Mouse (Mus musculus): ENCODE measurements around the gene Ccl27a. TPM values are rescaled to one million over a fixed set of nuclear protein-coding genes. Genes with fewer than 3 reads are reported as not detected.

Ccl27a gene
- total RNA-seq, 1 experiment from 2014 or later, result 17.0 TPM

DNA sequence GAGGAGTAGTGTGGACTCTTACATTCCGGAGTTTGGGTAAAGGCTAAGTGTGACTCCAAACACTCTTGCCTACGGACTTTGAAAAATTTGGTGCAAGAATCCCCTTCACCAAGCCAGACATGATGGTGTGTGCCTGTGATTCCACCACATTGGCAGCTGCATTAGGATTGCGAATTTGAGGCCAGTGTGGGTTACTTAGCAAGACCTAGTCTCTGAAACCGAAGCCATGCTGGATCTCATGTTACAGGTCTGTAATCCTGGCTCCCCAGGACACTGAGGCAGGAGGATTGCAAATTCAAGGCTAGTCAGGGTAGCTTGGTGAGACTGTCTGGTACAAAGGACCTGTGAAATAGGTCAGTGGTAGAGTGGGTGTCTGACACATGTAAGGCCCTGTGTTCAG lies 15.3 kb downstream of the Ccl27a start:
- ATAC-seq (replicated peaks in 1 of 2; ENCODE audit: insufficient read depth in 1 of 2, low FRiP score in 2 of 2, low TSS enrichment in 1 of 2, low read depth in 1 of 2, poor library complexity in 2 of 2, severe bottlenecking in 2 of 2), result no peak

DNA sequence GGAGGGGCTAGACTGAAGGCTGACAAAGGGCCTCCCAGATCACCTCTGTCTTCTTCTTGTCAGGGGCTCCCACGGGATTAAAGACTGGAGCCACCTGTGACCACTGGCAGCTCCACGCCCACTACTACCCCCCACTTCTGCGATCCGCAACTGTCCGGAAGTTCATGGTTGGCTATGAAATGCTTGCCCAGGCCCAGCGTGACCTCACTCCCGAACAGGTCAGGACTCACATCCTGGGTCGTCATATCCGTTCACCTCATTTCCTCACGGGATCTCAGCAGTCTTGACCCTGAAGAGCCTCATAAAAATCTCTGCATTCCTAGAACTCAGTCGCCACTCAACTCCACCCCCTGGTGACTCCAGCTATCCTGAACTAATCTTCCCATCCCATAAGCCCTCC lies 16.0 kb downstream of the Ccl27a start:
- ATAC-seq (replicated peaks in 1 of 2; ENCODE audit: insufficient read depth in 1 of 2, low FRiP score in 2 of 2, low TSS enrichment in 1 of 2, low read depth in 1 of 2, poor library complexity in 2 of 2, severe bottlenecking in 2 of 2), result no peak

DNA sequence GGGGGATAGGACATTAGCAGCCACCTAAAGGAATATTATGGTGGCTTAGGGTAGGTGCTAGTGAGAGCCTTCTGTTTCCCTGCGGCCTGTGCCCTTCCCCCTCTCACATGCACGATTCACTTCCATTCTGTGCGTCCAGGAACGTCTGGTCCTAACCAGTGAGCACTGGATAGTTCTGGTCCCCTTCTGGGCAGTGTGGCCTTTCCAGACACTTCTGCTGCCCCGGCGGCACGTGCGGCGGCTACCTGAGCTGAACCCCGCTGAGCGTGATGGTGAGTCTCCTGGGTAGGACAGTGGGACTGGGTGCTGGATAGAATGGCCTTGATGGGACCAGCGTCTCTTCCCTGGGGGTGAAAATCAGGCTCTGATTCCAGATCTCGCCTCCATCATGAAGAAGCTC lies 16.7 kb downstream of the Ccl27a start:
- ATAC-seq (replicated peaks in 1 of 2; ENCODE audit: insufficient read depth in 1 of 2, low FRiP score in 2 of 2, low TSS enrichment in 1 of 2, low read depth in 1 of 2, poor library complexity in 2 of 2, severe bottlenecking in 2 of 2), result no peak

DNA sequence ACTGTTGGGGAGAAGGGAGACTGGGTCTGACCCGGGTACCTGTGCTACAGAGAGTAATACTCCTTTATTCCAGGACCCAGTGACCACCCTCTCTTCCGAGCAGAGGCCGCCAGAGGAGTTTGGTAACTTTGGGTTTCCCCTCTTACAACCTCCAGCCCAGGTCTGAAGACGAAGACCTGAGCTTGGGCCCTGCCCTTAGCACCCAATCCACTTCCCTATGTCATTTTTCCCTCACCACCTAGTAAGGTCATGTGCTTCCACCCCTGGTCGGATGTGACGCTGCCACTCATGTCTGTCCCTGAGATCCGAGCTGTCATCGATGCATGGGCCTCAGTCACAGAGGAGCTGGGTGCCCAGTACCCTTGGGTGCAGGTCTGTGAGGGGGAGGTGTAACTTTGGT lies 17.6 kb downstream of the Ccl27a start:
- no peak for ATAC-seq (replicated peaks in 1 of 2; ENCODE audit: insufficient read depth in 1 of 2, low FRiP score in 2 of 2, low TSS enrichment in 1 of 2, low read depth in 1 of 2, poor library complexity in 2 of 2, severe bottlenecking in 2 of 2)

DNA sequence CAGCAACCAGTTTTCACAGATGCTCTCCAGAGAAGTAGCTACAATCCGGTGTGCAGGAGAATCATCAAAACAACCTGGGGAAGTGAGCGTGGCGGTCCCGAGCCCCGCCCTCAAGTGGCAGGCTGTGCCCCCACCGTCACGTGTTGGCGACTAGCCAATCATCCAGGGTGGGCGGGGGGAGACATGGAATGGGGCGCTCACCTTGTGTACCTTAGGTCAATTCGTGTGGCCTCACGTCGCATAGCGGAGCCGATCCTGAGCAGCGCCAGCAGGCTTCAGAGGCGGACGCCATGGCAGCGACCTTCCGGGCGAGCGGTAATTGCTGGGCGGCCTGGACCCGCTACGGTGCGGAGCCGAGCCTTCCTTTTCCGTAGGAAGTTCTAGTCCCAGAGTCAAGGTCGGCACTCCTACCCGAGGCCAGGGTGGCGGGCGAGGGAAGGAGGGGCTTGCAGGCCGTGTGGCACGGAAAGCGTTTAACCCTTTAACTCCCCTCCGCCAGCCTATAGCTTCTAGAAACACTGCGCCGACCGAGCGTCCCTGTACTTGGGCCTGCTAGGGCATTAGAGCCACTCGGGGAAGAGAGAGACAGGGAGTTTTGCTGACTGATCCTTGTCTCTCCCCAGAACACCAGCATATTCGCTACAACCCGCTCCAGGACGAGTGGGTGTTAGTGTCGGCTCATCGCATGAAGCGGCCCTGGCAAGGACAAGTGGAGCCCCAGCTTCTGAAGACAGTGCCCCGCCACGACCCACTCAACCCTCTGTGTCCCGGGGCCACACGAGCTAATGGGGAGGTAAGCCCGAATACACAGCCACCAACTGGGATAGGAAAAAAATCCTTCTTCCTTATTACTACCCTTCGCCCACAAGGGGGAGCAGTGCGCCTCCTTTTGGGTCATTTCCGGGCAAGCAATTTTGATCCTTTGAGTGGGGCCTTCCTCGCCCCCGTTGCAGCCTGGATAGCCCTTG lies 18.4 kb downstream of the Ccl27a start, which contains the start of gene Sigmar1:
Sigmar1 (minus strand) TSS at position 820 of the 968 bp plus-strand sequence.
- peak; percentile 57 to 68 for ATAC-seq (replicated peaks in 1 of 2; ENCODE audit: insufficient read depth in 1 of 2, low FRiP score in 2 of 2, low TSS enrichment in 1 of 2, low read depth in 1 of 2, poor library complexity in 2 of 2, severe bottlenecking in 2 of 2)

DNA sequence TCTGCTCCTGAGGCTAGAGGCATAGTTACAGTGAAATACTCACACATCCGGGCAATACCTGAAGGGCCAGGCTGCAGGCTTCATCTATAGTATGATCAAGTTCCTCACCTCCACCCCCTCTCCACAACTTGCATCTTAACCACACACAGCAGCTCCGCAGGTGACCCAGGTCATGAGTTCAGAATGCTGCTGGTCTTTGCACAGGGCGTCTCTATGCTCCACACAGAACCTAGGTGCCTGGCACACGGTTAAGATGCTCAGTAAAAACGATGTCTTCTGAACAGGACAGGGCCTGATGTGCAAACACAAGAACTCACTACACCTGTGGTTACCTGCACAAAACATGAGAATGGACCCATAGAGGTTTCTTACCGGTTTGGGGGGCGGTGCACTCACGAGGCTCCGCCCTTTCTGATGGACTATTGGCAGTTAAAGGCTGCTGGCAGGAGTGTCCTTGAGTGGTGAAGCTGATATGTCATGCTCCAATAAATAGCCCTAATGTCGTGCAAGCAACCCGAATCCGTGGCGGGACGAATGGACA lies 19.2 kb downstream of the Ccl27a start, which contains the start of gene Galt:
Galt (plus strand) TSS at position 432 of the 541 bp plus-strand sequence.
- peak; percentile 8 to 36; a peak in 3 of 4 replicates for ATAC-seq (replicated peaks in 1 of 2; ENCODE audit: insufficient read depth in 1 of 2, low FRiP score in 2 of 2, low TSS enrichment in 1 of 2, low read depth in 1 of 2, poor library complexity in 2 of 2, severe bottlenecking in 2 of 2)

DNA sequence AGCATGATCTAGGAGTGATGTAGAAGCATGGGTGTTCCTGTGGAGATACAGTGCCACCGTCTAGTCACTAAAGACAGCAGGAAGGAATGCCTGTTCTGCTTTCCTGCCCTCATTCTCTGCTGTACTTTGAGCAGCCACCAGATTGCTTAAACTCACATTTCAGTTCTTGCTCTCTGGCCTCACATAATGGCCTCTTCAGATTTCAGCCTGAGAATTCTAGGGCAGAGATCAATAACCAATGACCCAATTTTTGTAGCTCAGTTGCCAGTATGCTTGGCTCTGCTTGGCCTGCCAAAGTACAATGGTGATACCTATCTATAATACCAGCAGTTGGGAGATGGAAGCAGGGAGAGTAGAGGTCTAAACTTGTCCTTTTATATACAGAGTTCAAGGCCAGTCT lies 29.0 kb downstream of the Ccl27a start:
- no peak for ATAC-seq (replicated peaks in 1 of 2; ENCODE audit: insufficient read depth in 1 of 2, low FRiP score in 2 of 2, low TSS enrichment in 1 of 2, low read depth in 1 of 2, poor library complexity in 2 of 2, severe bottlenecking in 2 of 2)

DNA sequence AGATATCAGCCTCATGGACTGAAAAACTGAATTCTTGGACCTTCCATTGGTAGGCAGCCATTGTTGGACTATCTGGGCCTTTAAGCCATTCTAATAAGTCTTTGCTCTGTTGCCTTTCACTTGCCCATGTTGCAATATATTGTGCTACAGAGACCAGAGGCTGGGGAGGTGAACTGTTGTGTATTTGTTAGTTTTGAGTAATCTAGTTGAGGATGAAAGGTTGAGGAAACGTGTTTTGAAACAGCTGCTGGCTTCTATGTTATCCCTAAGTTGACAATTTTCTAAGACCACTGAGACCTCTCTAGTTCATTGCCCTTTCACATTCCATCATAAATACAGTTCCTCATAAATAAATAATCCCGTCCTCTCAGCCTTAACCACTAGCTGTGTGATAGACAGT lies 29.9 kb downstream of the Ccl27a start:
- ATAC-seq (replicated peaks in 1 of 2; ENCODE audit: insufficient read depth in 1 of 2, low FRiP score in 2 of 2, low TSS enrichment in 1 of 2, low read depth in 1 of 2, poor library complexity in 2 of 2, severe bottlenecking in 2 of 2), result no peak

DNA sequence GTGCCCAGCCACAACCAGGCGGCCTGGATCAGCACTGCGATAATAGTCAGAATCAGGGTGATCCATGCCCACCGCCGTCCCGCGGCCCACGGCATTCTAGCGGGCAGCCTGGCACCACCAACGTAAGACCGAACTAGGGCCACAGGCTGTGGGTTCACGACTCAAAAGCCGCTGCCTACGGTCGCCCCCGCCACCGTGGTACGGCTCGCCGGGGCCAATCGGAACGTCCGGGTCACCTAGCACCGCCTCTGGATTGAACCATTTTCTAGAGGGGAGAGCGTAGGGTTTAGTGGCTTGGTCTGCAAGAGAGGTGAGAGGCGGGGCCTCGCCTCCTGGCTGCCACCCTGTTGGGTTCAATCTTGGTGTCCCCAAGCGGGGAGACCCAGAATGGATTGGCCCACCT lies 32.9 kb downstream of the Ccl27a start:
- peak; percentile 91 to 93 for ATAC-seq (replicated peaks in 1 of 2; ENCODE audit: insufficient read depth in 1 of 2, low FRiP score in 2 of 2, low TSS enrichment in 1 of 2, low read depth in 1 of 2, poor library complexity in 2 of 2, severe bottlenecking in 2 of 2)

DNA sequence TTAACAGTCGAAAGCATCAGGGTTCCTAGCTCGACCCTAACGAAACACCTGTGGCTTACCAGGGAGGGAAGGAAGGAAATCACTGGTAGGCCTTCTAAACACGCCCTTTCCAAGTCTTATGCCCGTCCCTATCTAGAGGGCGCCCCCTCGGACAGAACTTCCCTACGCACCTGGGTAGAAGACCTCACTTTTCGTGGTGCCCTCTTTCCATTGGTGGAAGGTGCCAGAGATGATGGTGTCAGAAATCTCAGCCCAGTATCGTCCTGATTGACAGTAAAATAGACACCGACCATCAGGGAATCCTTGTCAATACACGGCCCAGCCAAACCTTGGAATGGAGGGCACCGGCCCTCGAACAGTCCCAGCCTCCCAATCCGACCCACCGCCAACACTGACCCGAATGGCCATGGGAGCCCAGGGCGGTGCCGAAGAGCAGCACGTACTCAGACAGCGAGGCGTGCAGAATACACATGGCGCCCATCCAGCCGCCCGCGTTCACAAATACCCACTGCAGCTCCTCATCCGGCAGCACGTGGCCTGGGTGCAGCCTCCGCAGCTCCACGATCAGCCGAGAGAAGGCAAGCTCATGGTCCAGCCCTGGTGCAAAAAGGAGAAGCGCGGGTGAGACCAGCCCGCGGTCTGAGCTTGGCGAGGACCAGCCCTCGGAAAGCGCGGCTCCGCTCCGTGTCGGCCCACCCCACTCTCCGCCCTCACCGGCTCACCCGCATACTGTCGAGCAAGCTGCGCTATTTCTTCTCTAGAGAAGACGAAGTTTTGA lies 33.5 kb downstream of the Ccl27a start:
- ATAC-seq (replicated peaks in 1 of 2; ENCODE audit: insufficient read depth in 1 of 2, low FRiP score in 2 of 2, low TSS enrichment in 1 of 2, low read depth in 1 of 2, poor library complexity in 2 of 2, severe bottlenecking in 2 of 2), result peak; percentile 73

DNA sequence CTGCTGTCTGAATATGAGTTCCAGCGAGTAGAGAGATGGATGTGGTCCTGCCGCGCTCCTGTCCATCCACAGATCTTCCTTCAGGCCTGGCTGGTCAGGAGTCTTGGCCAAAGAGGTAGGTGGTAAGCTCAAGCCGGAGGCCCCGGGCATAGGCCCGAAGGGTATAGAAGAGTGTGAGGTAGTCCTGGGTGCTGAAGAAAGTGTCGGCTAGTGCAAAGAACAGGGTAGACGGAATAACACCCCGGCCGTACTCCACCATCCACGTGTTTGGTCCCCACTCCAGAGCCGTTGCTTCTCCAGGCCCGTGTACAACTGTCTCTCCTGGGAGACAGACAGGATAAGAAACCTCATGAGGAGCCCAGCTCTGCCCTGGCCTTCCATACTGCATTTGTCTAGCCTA lies 34.8 kb downstream of the Ccl27a start:
- no peak for ATAC-seq (replicated peaks in 1 of 2; ENCODE audit: insufficient read depth in 1 of 2, low FRiP score in 2 of 2, low TSS enrichment in 1 of 2, low read depth in 1 of 2, poor library complexity in 2 of 2, severe bottlenecking in 2 of 2)

DNA sequence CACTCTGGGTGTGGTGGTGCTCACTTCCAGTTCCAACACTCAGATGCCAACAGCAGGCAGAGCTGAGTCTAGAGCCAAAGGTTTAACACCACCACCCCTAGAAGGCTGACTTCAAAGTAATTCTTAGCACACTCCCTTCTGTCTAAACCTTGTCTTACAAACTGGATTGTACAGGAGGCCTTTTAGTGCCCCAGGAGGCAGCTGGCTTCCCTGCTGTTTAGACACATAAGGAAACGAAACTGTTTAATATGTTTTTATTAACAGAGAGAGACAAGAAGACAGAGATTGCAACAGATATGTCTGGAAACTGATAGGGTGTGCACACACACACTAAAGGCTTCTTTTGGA lies 35.8 kb downstream of the Ccl27a start:
- ATAC-seq (replicated peaks in 1 of 2; ENCODE audit: insufficient read depth in 1 of 2, low FRiP score in 2 of 2, low TSS enrichment in 1 of 2, low read depth in 1 of 2, poor library complexity in 2 of 2, severe bottlenecking in 2 of 2), result no peak

DNA sequence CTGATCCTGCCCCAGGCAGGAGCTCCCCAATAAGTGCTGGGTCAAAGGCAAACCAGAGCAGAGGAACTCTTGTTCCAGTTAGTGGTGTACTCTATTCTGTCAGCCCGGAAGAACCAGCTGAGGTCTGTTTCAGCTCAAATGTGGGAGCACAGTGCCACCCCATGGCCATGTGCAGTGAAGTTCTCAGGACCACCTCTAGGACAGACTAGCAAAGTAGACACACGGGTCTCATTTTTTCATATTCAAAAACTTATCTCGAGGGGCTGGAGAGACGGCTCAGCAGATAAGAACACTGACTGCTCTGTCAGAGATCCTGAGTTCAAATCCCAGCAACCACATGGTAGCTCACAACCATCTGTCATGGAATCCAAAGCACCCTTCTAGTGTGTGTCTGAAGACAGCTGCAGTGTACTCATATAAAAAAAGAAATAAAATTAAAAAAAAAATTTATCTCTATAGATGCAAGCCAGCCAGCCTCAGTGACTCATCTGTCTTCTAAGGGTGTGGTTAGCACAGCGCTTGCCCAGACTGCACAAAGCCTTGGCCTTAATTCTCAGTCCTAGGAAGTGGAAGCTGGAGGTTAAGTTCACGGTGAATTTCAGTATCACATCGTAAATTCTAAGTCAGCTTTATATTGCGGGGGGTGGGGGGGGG lies 36.3 kb downstream of the Ccl27a start:
- ATAC-seq (replicated peaks in 1 of 2; ENCODE audit: insufficient read depth in 1 of 2, low FRiP score in 2 of 2, low TSS enrichment in 1 of 2, low read depth in 1 of 2, poor library complexity in 2 of 2, severe bottlenecking in 2 of 2), result peak; percentile 58

DNA sequence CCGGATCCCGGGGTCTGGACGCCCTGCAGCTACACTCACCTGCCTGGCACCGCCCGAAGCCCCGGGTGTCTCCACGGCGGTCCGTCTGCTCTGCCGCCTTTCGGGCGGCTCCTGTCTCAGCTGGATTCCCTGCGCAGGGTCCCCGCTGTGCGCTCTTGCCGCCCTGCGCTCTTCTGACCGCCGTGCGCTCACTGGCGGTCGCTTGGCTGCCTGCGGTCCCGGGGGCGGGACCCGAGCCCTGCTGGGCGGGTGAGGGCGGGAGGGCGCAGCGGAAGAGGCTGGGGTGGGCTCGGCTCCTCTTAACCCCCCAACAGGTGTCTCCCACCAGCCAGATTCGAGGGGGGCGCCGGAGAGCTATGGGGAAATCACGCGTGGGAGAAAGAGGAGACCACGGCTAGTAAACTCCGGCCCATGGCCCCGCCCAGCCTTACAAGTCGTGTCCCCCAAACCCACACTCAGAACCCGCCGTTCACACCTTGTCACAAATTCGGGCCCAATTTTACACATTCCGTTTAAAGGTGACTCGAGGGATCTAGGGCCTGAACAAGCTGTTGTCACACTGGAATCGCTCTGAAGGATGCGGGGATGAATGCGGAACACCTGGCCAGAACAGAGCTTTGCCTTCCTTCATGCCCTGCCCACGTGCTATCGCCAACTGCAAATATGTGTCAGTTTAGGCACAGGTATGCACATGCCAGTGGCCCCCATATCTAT lies 42.8 kb downstream of the Ccl27a start, which contains the start of gene Arid3c:
Arid3c (minus strand) TSS at position 91 of the 714 bp plus-strand sequence.
- peak; percentile 39 to 65 for ATAC-seq (replicated peaks in 1 of 2; ENCODE audit: insufficient read depth in 1 of 2, low FRiP score in 2 of 2, low TSS enrichment in 1 of 2, low read depth in 1 of 2, poor library complexity in 2 of 2, severe bottlenecking in 2 of 2)

DNA sequence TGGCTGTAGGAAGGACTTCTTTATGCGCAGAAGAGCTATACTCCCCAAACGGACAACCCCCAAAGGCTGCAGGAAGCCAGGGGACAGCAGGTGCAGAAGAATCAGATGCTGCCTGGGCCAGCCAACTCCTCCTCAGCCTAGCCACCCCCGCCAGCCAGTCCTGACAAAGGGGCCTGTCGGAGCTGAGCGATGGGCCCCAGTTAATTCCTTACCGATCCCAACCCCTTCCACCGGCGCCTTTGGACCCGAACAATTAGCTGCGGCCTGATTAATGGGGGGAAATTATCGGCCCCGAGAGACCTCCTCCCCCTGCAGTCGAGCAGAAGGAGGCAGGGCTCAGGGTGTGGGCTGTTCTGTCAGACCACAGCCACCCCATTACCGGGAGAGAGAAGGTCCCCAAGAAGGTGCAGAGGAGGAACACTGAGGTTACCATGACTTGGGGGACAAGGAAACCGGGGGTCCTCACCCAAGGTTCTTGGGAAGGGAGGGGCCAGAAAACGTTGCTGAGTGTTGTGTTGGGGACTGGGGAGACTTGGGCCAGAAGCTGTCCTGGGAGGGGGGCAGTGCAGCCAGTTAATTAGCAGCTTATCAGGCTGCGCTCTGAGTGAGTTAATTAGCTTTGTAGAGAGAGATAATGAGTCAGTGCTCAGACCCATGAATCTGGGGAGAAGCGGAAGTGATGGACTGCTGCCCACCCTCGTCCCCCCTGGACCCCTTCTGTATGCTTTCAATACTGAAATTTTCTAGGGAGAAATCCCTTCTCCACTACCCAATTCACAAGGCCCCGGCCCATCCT lies 47.0 kb downstream of the Ccl27a start:
- no peak for ATAC-seq (replicated peaks in 1 of 2; ENCODE audit: insufficient read depth in 1 of 2, low FRiP score in 2 of 2, low TSS enrichment in 1 of 2, low read depth in 1 of 2, poor library complexity in 2 of 2, severe bottlenecking in 2 of 2)

DNA sequence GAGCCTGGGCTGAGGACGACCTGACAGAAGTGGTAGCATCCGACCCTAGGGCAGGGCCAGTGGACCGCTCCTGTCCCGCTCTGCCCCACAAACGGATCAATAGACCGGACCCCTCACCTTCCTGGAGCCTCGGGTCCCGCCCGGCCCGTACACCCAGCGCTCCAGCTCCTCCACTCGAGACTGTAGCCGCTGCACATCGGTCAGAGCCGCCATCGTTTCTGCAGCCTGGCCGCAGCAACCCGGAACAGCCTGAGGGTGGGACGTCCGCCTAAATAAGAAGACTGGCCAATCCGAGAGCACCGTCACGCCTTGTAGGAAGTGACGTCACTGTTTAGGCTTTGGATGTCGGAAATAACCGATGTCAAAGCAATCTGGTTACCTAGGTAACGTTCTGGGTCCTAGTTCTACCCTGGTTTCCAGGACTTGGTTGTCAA lies 51.1 kb downstream of the Ccl27a start, which contains the start of gene Dctn3:
Dctn3 (minus strand) TSS at position 253 of the 434 bp plus-strand sequence.
- ATAC-seq (replicated peaks in 1 of 2; ENCODE audit: insufficient read depth in 1 of 2, low FRiP score in 2 of 2, low TSS enrichment in 1 of 2, low read depth in 1 of 2, poor library complexity in 2 of 2, severe bottlenecking in 2 of 2), result peak; percentile 96 to 97

All from hematopoietic stem cell, adult 5-6 weeks (primary cell).